Mouse (Mus musculus): ENCODE measurements at regions not wholly inside any gene's neighbourhood (a gene's known extent, or its start where the extent isn't known, plus 50 kb on each side); places are given as distances from the start of the nearest gene placed in this dataset.

GRCm38 (mm10) chr4:105549744-105550440 lies 239.8 kb upstream of the Gm12728 start:
- no peak for DNase-seq (ENCODE audit: extremely low read depth, insufficient read length, low spot score)

- no peak for DNase-seq (ENCODE audit: extremely low read depth, insufficient read length, low spot score)
Observed at GRCm38 (mm10) chr4:105551966-105552685, 237.5 kb upstream of the Gm12728 start.

DNA sequence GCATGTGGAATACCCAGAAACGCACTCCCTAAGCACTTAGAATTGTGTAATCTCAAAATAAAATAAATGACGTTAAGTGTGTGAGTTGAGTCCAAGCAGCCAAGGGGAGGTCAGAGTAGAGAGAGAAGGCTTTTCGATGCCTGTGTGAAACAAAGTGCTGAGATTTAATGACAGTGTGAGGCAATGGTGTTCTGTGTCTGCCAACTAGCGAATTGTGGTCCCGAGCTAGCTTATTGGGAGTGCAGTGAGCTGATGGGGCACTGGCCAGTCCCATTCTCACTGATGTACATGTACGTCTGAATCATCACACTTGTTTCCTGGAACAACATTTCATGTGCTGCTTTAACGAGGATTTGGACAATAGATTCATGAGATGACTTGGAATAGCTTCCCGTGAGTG lies 234.7 kb upstream of the Gm12728 start:
- DNase-seq (ENCODE audit: extremely low read depth, insufficient read length, low spot score): no peak

GRCm38 (mm10) chr4:105555941-105556340 lies 233.7 kb upstream of the Gm12728 start:
- no peak for DNase-seq (ENCODE audit: extremely low read depth, insufficient read length, low spot score)

DNA sequence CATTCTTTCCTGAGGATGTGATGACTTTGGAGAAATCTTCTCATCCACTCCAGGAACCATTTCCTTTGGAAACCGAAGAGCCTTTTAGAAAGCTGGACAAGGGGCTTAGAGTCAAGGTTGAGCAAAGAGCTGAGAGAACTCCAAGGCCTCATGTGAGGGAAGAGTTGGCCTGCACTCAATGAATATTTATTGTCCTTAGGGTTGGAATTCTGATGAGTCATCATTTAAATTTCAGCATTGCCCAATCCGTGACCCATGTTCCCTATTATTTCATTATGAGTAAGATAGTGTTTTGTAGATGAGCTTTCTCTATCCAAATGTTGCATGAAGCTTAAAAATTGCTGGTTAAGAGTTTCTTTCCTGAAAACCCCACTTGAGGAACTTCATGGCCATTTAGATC lies 232.3 kb upstream of the Gm12728 start:
- no peak for DNase-seq (ENCODE audit: extremely low read depth, insufficient read length, low spot score)

- DNase-seq (ENCODE audit: extremely low read depth, insufficient read length, low spot score): no peak
Observed at GRCm38 (mm10) chr4:105560055-105560454, 229.6 kb upstream of the Gm12728 start.

DNA sequence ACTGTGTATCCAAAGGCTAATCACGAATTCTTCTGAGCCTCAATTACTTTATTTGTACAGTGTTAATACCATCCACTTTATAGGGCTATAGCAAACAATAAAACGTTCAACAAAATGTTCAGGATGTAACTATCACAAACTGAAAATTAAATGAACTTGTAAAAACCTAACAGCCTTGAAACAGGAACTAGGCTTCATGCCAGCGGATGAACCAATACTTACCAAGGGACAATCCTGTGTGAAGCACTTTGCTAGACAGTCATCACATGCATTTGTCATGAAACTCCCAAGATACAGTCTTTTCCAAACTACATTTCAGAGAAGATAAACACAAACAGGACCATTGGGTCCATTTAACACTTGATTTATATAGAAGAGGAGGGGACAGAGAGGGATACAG lies 228.9 kb upstream of the Gm12728 start:
- DNase-seq (ENCODE audit: extremely low read depth, insufficient read length, low spot score): no peak

GRCm38 (mm10) chr4:105561611-105562010 lies 228.1 kb upstream of the Gm12728 start:
- DNase-seq (ENCODE audit: extremely low read depth, insufficient read length, low spot score): no peak

DNA sequence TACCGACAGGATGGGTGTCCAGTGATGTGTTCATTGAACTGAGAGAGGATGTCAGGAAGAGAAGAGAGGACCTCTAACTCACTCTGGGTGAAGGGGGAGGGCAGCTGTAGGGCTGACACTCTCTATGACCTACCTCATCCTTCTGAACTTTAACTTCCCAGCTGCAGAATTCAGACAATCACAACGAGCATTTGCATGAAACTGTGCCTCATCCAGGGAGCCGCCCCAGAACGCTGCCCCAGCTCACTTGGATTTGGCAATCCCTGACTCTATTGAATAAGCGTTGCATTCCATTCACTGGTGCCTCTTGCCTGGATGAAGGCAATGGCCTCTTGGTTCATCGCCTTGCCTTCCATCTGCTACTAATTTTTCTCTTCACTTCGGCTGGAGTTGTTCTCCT lies 223.9 kb upstream of the Gm12728 start:
- no peak for DNase-seq (ENCODE audit: extremely low read depth, insufficient read length, low spot score)

GRCm38 (mm10) chr4:105566513-105567457 lies 222.9 kb upstream of the Gm12728 start:
- no peak for DNase-seq (ENCODE audit: extremely low read depth, insufficient read length, low spot score)

DNA sequence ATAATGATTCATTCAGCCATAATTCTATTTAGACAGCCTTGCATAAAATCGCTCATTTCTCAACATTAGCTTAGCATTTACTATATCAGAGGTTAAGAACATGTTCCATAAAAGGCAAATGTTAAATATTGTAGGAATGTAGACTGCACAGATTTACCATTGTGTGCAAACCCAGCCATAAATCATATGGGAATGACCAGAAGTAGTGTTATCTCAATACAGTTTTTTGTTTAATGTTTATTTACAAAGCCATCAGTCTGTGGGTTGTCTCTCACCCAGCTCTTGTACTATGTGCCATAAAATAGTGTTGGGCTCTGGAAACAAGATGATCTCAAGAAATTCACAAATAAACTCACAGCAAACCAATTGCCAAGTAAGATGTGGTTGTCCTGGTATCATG lies 220.0 kb upstream of the Gm12728 start:
- no peak for DNase-seq (ENCODE audit: extremely low read depth, insufficient read length, low spot score)

GRCm38 (mm10) chr4:105575550-105575949 lies 214.1 kb upstream of the Gm12728 start:
- no peak for DNase-seq (ENCODE audit: extremely low read depth, insufficient read length, low spot score)

DNA sequence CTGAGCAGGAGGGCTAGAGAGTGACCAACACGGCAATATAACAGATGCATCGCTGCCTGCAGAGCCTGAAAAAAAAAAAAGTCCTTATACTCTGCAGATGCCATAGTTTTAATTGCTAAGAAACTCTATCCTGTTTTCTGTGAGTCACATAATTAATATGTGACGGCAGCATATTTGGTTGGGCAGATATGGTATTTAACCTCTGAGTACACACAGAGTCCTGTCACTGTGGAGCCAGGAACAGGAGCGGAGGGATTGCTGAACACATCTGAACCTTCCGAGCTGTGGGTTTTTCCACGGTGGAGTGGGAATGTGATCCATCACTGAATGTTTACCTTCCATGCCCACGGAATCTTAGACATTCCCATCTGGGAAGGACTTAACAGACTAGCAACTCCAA lies 208.7 kb upstream of the Gm12728 start:
- no peak for DNase-seq (ENCODE audit: extremely low read depth, insufficient read length, low spot score)

GRCm38 (mm10) chr4:105584329-105584925 lies 205.2 kb upstream of the Gm12728 start:
- no peak for DNase-seq (ENCODE audit: extremely low read depth, insufficient read length, low spot score)

GRCm38 (mm10) chr4:105603661-105604060 lies 186.0 kb upstream of the Gm12728 start:
- no peak for DNase-seq (ENCODE audit: extremely low read depth, insufficient read length, low spot score)

- DNase-seq (ENCODE audit: extremely low read depth, insufficient read length, low spot score): no peak
Observed at GRCm38 (mm10) chr4:105604607-105605006, 185.1 kb upstream of the Gm12728 start.

- DNase-seq (ENCODE audit: extremely low read depth, insufficient read length, low spot score): no peak
Observed at GRCm38 (mm10) chr4:105606731-105607130, 182.9 kb upstream of the Gm12728 start.

GRCm38 (mm10) chr4:105610917-105611316 lies 178.8 kb upstream of the Gm12728 start:
- DNase-seq (ENCODE audit: extremely low read depth, insufficient read length, low spot score): peak; percentile 3

DNA sequence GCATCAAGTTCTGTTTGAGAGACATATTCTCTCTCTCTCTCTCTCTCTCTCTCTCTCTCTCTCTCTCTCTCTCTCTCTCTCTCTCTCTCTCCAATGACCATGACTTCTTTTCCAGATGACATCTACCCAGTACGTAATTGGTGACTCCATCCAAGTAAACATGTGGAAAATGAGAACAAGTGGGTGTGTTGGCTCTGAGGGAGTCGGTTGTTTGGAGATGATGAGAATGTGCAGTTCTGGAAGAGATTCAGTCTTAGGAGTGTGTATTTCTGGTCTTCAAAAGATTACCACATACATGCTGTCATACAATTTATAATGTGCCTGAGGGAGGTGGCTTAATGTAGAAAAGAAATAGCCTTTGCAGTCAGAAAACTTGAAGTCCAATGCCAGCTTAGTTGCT lies 175.3 kb upstream of the Gm12728 start:
- no peak for DNase-seq (ENCODE audit: extremely low read depth, insufficient read length, low spot score)

GRCm38 (mm10) chr4:105626371-105627320 lies 163.0 kb upstream of the Gm12728 start:
- no peak for DNase-seq (ENCODE audit: extremely low read depth, insufficient read length, low spot score)
